Mouse (Mus musculus) intestine, postnatal 0 days (tissue): ENCODE results near the gene Phf14. TPM values are rescaled to one million over a fixed set of nuclear protein-coding genes. Genes with fewer than 3 reads are reported as not detected.

Experiments
- ATAC-seq: fragments of 200-750 bp; cut with Nextera tagmentation; 2 replicates; pipeline ENCODE4 v1.8.0; 2017; ENCODE audit warnings: mild to moderate bottlenecking, moderate TSS enrichment, moderate library complexity
- H3K27ac ChIP-seq: fragments of 300-500 bp; sonication (generic); 2 replicates; pipeline ENCODE4 v1.5.1; 2014; ENCODE audit warnings: mild to moderate bottlenecking, low read depth, low read length, moderate library complexity
- H3K27me3 ChIP-seq: fragments of 300-500 bp; sonication (generic); replicated peaks from 2 replicates; pipeline ENCODE4 v1.6.1; 2014; ENCODE audit warnings: low read length, mixed read lengths; ENCODE audit not compliant: control insufficient read depth, insufficient read depth
- H3K36me3 ChIP-seq: fragments of 300-500 bp; sonication (generic); 2 replicates; pipeline ENCODE4 v1.6.1; 2014; ENCODE audit warnings: mild to moderate bottlenecking, moderate library complexity; ENCODE audit not compliant: control insufficient read depth, insufficient read depth
- H3K4me1 ChIP-seq: fragments of 300-500 bp; sonication (generic); replicated peaks from 2 replicates; pipeline ENCODE4 v1.6.1; 2014; ENCODE audit warnings: antibody characterized with exemption, low read length, mixed read lengths; ENCODE audit not compliant: control insufficient read depth, insufficient read depth
- H3K4me2 ChIP-seq: fragments of 300-500 bp; sonication (generic); replicated peaks from 2 replicates; pipeline ENCODE4 v1.6.1; 2014; ENCODE audit warnings: low read depth, mild to moderate bottlenecking, moderate library complexity
- H3K4me3 ChIP-seq: fragments of 300-500 bp; sonication (generic); 2 replicates; pipeline ENCODE4 v1.5.1; 2014; ENCODE audit warnings: low read depth, low read length
- H3K9ac ChIP-seq: fragments of 300-500 bp; sonication (generic); 2 replicates; pipeline ENCODE4 v1.6.1; 2014; ENCODE audit warnings: mild to moderate bottlenecking, low read depth, low read length
- H3K9me3 ChIP-seq: fragments of 300-500 bp; sonication (generic); 2 replicates; pipeline ENCODE4 v1.6.1; 2016; ENCODE audit warnings: mixed run types; ENCODE audit not compliant: control insufficient read depth
- CTCF ChIP-seq: sonication (generic); IDR thresholded peaks from 2 replicates; pipeline ENCODE4 v1.5.1; 2016; ENCODE audit warnings: low read depth, mild to moderate bottlenecking, control low read depth, antibody characterized with exemption, moderate library complexity
- WGBS: fragments of 180-500 bp; shearing (Covaris S2); extraction: QIAGEN DNeasy Blood & Tissue Kit; methylation state at CpG from one replicate; pipeline ENCODE4 v1.1.7; 2014; 5-methylcytosine and 5-hydroxymethylcytosine counted together
- polyA plus RNA-seq: library from polyadenylated mRNA; unstranded; fragments of >200 nt; fragmentation: Nextera tagmentation; extraction: Ambion mirVana; gene quantifications from 2 replicates; pipeline ENCODE4 v1.2.1, GENCODE M21; 2015

Phf14 gene
- polyA plus RNA-seq, 1 experiment from 2014 or later: 43.0 TPM

DNA sequence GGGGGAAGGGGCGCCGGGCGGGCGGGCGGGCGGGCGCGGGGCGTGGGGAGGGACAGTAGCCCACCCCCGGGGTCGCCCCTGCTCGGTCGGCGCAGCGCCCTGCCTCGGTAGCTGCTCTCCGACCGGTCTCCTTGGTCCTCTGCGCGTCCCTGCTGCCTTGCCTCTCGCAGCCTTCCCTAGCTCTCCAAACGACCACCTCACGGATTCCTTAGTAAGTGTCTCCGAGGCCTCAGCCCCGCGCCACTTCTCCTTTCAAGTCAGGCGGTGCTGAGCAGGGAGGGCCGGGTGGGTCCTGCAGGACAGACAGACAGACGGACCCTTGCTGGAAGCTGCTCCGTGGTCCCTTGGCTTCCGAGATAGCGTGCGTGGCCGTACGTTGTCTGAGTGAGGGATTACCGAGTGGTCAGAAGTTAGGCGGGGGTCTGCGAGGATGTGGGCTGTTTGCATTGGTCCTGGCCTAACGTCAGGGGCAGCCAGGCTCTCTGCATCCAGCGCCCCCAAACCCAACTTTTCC lies 18.5 kb downstream of the Phf14 start:
- ATAC-seq: peak; percentile 74
- Histone ChIP-seq H3K4me3 (peak overlapping the region; percentile 84), H3K9me3 (no peaks in the 10 kb centered on the region), H3K4me1 (no peaks in the 10 kb centered on the region), H3K27me3 (no peaks in the 10 kb centered on the region), H3K36me3 (no peaks in the 10 kb centered on the region), H3K9ac (peak overlapping the region; percentile 100), H3K4me2 (peak overlapping the region; percentile 95), H3K27ac (peak overlapping the region; percentile 96)
- TF ChIP-seq CTCF: no peak
- under 1% methylated on average over 35 of the region's 40 CpGs for WGBS

DNA sequence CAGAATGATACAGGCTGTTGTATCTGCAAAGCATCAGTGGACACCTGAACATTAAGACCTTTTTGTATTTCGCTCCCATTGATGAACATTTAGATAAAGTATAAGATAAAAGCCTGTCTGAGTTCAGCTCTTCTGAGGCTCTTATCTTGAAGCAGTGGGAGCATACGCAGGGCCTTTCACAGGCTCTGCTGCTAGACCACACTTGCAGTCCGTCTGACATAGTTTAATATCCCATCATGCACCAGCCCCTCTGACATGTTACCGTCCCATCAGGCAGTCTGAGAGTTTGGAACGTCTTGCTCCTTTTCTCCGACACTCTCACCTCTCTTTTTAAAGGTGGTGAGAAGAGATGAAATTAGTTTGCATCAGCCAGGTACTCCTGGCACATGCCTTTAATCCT lies 19.9 kb downstream of the Phf14 start:
- Histone ChIP-seq H3K27me3 (no peaks in the 10 kb centered on the region), H3K9ac (no peak overlapping the region), H3K4me2 (no peak overlapping the region; the same call in 1 of the 2 replicates), H3K4me3 (no peak overlapping the region), H3K36me3 (no peaks in the 10 kb centered on the region), H3K27ac (no peak overlapping the region), H3K4me1 (no peaks in the 10 kb centered on the region), H3K9me3 (no peaks in the 10 kb centered on the region)
- TF ChIP-seq CTCF: no peak
- WGBS: 81% methylated on average over 6 of the region's 6 CpGs
- no peak for ATAC-seq

DNA sequence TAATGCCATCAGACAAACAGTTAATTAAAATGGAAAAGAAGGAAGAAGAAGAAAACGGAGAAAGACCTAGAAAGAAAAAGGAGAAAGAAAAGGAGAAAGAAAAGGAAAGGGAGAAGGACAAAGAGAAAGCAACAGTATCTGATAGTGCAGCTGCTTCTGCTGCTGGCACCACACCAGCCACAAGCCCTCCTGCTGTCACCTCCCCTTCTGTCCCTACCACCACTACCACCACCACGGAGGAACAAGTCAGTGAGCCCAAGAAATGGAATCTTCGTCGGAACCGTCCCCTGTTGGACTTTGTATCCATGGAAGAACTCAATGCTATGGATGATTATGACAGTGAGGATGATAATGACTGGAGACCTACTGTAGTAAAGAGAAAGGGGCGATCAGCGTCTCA lies 25.8 kb downstream of the Phf14 start:
- no peaks in the 10 kb centered on the region for H3K36me3 ChIP-seq
- no peaks in the 10 kb centered on the region for H3K4me1 ChIP-seq
- no peak overlapping the region for H3K4me2 ChIP-seq
- no peak overlapping the region for H3K27ac ChIP-seq
- no peak for TF ChIP-seq CTCF
- no peak for ATAC-seq
- H3K4me3 ChIP-seq: no peak overlapping the region
- H3K27me3 ChIP-seq: no peaks in the 10 kb centered on the region
- 89% methylated on average over 7 of the region's 7 CpGs for WGBS
- no peaks in the 10 kb centered on the region for H3K9me3 ChIP-seq
- H3K9ac ChIP-seq: no peak overlapping the region

DNA sequence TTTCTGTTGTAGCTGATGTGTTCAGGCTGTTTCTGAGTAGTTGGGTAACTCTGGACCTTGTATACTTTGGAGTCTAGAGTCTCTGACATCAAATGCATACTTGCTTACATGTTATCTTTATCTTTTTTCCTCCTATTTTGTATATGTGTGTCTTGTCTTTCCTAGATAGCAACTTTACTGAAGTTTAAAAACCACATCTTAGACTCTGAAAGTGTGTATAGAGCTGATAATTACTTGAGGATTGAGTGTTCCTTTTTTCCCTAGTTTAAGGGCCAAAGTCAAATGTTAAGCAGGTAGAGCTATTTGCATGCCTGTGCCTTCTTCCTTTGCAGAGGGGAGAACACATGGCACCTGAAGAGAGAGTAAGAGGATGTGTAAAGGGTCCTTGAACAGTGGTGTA lies 33.3 kb downstream of the Phf14 start:
- no peak for TF ChIP-seq CTCF
- Histone ChIP-seq H3K27ac (no peak overlapping the region), H3K27me3 (no peaks in the 10 kb centered on the region), H3K4me3 (no peak overlapping the region), H3K4me1 (no peaks in the 10 kb centered on the region), H3K9me3 (no peaks in the 10 kb centered on the region), H3K4me2 (no peak overlapping the region), H3K9ac (no peak overlapping the region), H3K36me3 (peaks cover 12% of the 10 kb centered on the region)
- ATAC-seq: no peak

DNA sequence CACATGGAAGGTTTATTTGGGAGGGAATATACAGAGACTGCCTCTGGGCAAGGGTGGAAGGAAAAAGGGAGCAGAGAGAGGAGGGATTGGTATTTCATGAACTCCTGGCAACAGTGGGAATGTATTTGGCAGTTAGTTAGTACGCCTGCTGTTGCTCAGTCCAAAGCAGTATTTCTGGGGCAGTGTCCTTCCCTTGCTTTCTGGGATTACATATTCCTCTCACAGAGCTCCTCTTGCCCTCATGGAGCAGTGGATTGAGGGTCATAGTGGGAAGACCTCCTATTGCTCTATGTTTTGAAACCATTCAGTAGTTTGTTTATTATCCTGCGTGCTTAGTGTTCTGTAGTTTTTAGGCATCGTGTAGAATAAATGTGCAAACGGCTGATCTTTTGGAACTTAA lies 34.5 kb downstream of the Phf14 start:
- no peaks in the 10 kb centered on the region for H3K9me3 ChIP-seq
- H3K4me2 ChIP-seq: no peak overlapping the region
- no peak overlapping the region for H3K4me3 ChIP-seq
- H3K36me3 ChIP-seq: peaks cover 12% of the 10 kb centered on the region
- no peak overlapping the region for H3K27ac ChIP-seq
- no peak for TF ChIP-seq CTCF
- H3K4me1 ChIP-seq: no peaks in the 10 kb centered on the region
- H3K27me3 ChIP-seq: no peaks in the 10 kb centered on the region
- WGBS: 89% methylated on average over 4 of the region's 4 CpGs
- no peak overlapping the region for H3K9ac ChIP-seq
- ATAC-seq: no peak

DNA sequence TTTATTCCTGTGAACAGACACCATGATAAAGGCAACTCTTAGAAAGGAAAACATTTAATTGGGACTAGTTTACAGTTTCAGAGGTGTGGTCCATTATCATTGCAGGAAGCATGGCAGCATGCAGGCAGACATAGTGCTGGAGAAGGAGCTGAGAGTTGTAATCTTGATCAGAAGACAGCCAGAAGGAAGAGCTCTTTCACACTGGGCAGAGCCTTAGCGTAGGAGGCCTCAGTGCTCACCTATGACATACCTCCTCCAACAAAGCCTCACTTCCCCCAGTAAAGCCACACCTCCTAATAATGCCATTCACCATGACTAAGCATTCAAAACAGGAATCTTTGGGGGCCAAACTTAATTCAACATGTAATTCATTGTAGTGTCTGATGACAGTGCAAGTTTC lies 40.5 kb downstream of the Phf14 start:
- Histone ChIP-seq H3K4me2 (no peak overlapping the region), H3K27me3 (no peaks in the 10 kb centered on the region), H3K4me1 (no peaks in the 10 kb centered on the region), H3K9me3 (no peaks in the 10 kb centered on the region), H3K27ac (no peak overlapping the region), H3K9ac (no peak overlapping the region), H3K4me3 (no peak overlapping the region), H3K36me3 (peaks cover 10% of the 10 kb centered on the region; the same call in 1 of the 2 replicates)
- no peak for TF ChIP-seq CTCF
- WGBS: 96% methylated on average over 1 of the region's 1 CpGs
- no peak for ATAC-seq

DNA sequence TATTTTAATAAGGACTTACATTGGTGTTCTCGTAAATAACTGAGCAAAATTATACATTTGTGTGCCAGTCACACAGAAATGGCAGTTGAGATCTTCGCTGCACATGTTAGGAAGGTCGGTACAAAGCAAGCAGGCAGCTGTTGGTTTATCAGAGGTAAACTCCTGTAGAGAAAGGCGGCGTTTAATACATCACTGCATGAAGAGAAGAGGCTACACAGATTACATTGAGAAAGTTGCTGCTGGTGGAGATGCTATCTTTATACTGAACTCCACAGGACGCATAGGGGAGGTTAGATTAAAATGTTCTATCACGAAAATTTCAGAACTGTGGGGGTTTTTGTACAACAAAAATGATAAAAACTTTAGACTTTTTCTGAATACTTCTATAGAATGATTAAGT lies 52.6 kb downstream of the Phf14 start:
- Histone ChIP-seq H3K9ac (no peak overlapping the region), H3K27me3 (no peaks in the 10 kb centered on the region), H3K4me1 (no peaks in the 10 kb centered on the region), H3K9me3 (no peaks in the 10 kb centered on the region), H3K4me3 (no peak overlapping the region), H3K4me2 (no peak overlapping the region), H3K36me3 (peaks cover 5% of the 10 kb centered on the region; the same call in 1 of the 2 replicates), H3K27ac (no peak overlapping the region)
- no peak for TF ChIP-seq CTCF
- no peak for ATAC-seq
- WGBS: 88% methylated on average over 7 of the region's 7 CpGs
